Mouse (Mus musculus): ENCODE results near the gene Mertk. TPM values are rescaled to one million over a fixed set of nuclear protein-coding genes. Genes with fewer than 3 reads are reported as not detected.
A peak's percentile ranks its signal among the peaks of the same experiment; 100 is the strongest.

The Mertk gene
- polyA plus RNA-seq, 1 experiment from 2014 or later: 4.6 TPM

GRCm38 (mm10) chr2:128747433-128748028 is 48.8 kb downstream of the Mertk start:
- Histone ChIP-seq H3K4me1 (no peaks in the 10 kb centered on the region), H3K4me2 (replicated peaks) (no peak overlapping the region), H3K27ac (replicated peaks) (no peak overlapping the region), H3K36me3 (no peaks in the 10 kb centered on the region), H3K9ac (replicated peaks) (no peak overlapping the region), H3K4me3 (no peak overlapping the region), H3K27me3 (no peaks in the 10 kb centered on the region), H3K9me3 (no peaks in the 10 kb centered on the region)
- WGBS: 76% methylated on average over 8 of the region's 8 CpGs
- ATAC-seq (ENCODE audit: low FRiP score, low read depth): no peak

GRCm38 (mm10) chr2:128748171-128748570 is 49.4 kb downstream of the Mertk start:
- ATAC-seq (ENCODE audit: low FRiP score, low read depth): no peak
- Histone ChIP-seq H3K27me3 (no peaks in the 10 kb centered on the region), H3K9me3 (no peaks in the 10 kb centered on the region), H3K4me1 (no peaks in the 10 kb centered on the region), H3K4me3 (no peak overlapping the region), H3K4me2 (replicated peaks) (no peak overlapping the region), H3K27ac (replicated peaks) (no peak overlapping the region), H3K36me3 (no peaks in the 10 kb centered on the region), H3K9ac (replicated peaks) (no peak overlapping the region)
- WGBS: 65% methylated on average over 6 of the region's 6 CpGs

- WGBS: 89% methylated on average over 6 of the region's 6 CpGs
- Histone ChIP-seq H3K27ac (replicated peaks) (no peak overlapping the region), H3K27me3 (no peaks in the 10 kb centered on the region), H3K9me3 (no peaks in the 10 kb centered on the region), H3K4me2 (replicated peaks) (no peak overlapping the region), H3K4me3 (no peak overlapping the region), H3K36me3 (no peaks in the 10 kb centered on the region), H3K4me1 (no peaks in the 10 kb centered on the region), H3K9ac (replicated peaks) (no peak overlapping the region)
- no peak for ATAC-seq (ENCODE audit: low FRiP score, low read depth)
Measured at GRCm38 (mm10) chr2:128751030-128751429, 52.3 kb downstream of the Mertk start.

DNA sequence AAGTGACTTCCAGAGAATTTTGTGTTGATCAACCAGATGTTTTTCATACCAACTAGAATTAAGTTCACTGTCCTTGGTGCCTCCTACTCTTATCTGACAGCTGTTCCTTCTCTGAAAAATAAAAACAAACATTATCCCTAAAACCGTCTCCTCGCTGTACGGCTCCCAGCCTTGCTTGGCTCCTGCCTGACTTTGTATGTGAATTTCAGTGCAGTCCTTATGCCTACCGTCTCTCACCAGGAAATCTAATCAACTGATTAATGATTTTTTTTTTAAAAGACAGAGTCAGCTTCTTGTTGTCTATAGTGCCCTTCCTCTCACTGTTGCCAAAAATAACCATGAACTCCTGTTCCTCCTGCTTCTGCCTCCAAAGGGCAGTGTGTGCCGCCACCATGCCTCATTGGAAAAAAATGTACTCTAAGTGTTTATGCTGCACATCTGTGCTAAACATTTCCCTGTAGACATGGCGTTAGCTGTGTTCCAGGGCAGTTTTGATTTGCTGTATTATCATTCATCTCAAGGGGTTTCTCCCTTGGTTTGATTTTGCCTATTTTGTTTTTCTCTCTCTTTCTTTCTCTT is 54.6 kb downstream of the Mertk start:
- Histone ChIP-seq H3K4me2 (replicated peaks) (no peak overlapping the region), H3K4me3 (no peak overlapping the region), H3K27me3 (no peaks in the 10 kb centered on the region), H3K36me3 (no peaks in the 10 kb centered on the region), H3K4me1 (no peaks in the 10 kb centered on the region), H3K9ac (replicated peaks) (no peak overlapping the region), H3K27ac (replicated peaks) (no peak overlapping the region), H3K9me3 (no peaks in the 10 kb centered on the region)
- 78% methylated on average over 6 of the region's 6 CpGs for WGBS
- ATAC-seq (ENCODE audit: low FRiP score, low read depth): no peak

DNA sequence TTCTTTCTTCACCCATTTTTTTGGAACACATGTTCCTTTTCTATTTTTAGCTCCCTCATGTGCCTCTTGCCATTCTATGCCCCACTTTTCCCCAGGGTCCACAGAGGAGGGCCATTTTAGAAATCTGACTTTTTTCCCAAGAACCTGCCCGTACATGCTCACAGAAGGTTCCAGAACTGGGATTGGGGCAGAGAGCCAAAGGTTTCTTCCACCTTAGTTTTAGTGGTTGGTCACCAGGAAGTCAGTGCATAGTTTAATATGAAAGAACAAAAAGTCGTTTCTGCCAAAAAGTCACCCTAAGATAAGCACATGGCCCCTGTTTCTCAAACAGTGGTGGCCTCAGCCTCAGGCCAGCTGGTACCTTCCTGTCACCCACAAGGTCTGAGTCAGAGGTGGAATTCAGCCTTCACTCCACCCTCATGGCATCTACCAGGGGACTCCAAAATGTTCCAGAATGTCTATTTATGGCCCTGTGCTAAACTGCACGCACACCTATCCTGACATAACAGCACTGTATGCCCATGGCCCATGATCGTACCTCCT is 56.5 kb downstream of the Mertk start:
- WGBS: 89% methylated on average over 4 of the region's 4 CpGs
- ATAC-seq (ENCODE audit: low FRiP score, low read depth): no peak
- H3K4me3 ChIP-seq: no peak overlapping the region
- no peaks in the 10 kb centered on the region for H3K27me3 ChIP-seq
- H3K9ac ChIP-seq (replicated peaks): no peak overlapping the region
- peaks cover 4% of the 10 kb centered on the region for H3K4me1 ChIP-seq
- H3K27ac ChIP-seq (replicated peaks): no peak overlapping the region
- H3K4me2 ChIP-seq (replicated peaks): no peak overlapping the region
- H3K36me3 ChIP-seq: no peaks in the 10 kb centered on the region
- no peaks in the 10 kb centered on the region for H3K9me3 ChIP-seq

GRCm38 (mm10) chr2:128758724-128759340 is 60.1 kb downstream of the Mertk start:
- H3K9ac ChIP-seq (replicated peaks): no peak overlapping the region
- H3K4me3 ChIP-seq: no peak overlapping the region
- H3K27me3 ChIP-seq: no peaks in the 10 kb centered on the region
- no peaks in the 10 kb centered on the region for H3K36me3 ChIP-seq
- H3K4me2 ChIP-seq (replicated peaks): 0 out of 2 replicates have a peak overlapping the region, but pooled peaks have one; percentile 15
- H3K27ac ChIP-seq (replicated peaks): no peak overlapping the region
- H3K9me3 ChIP-seq: no peaks in the 10 kb centered on the region
- peaks cover 4% of the 10 kb centered on the region for H3K4me1 ChIP-seq
- no peak for ATAC-seq (ENCODE audit: low FRiP score, low read depth)
- WGBS: 47% methylated on average over 10 of the region's 10 CpGs

GRCm38 (mm10) chr2:128762008-128762407 is 63.3 kb downstream of the Mertk start:
- WGBS: 90% methylated on average over 9 of the region's 9 CpGs
- H3K27ac ChIP-seq (replicated peaks): no peak overlapping the region
- no peaks in the 10 kb centered on the region for H3K9me3 ChIP-seq

GRCm38 (mm10) chr2:128765787-128766186 is 67.0 kb downstream of the Mertk start:
- WGBS: 100% methylated on average over 1 of the region's 1 CpGs
- H3K9ac ChIP-seq (replicated peaks): no peak overlapping the region
- H3K4me1 ChIP-seq: no peaks in the 10 kb centered on the region
- H3K4me3 ChIP-seq: no peak overlapping the region
- ATAC-seq (ENCODE audit: low FRiP score, low read depth): no peak
- H3K9me3 ChIP-seq: no peaks in the 10 kb centered on the region
- H3K4me2 ChIP-seq (replicated peaks): no peak overlapping the region
- no peaks in the 10 kb centered on the region for H3K27me3 ChIP-seq
- H3K36me3 ChIP-seq: no peaks in the 10 kb centered on the region
- H3K27ac ChIP-seq (replicated peaks): no peak overlapping the region

More at GRCm38 (mm10) chr2:128762008-128762407, 63.3 kb downstream of the Mertk start:
- Histone ChIP-seq H3K36me3 (no peaks in the 10 kb centered on the region), H3K27me3 (no peaks in the 10 kb centered on the region), H3K4me2 (replicated peaks) (no peak overlapping the region), H3K4me3 (no peak overlapping the region), H3K4me1 (peaks cover 4% of the 10 kb centered on the region), H3K9ac (replicated peaks) (no peak overlapping the region)
- ATAC-seq (ENCODE audit: low FRiP score, low read depth): no peak

DNA sequence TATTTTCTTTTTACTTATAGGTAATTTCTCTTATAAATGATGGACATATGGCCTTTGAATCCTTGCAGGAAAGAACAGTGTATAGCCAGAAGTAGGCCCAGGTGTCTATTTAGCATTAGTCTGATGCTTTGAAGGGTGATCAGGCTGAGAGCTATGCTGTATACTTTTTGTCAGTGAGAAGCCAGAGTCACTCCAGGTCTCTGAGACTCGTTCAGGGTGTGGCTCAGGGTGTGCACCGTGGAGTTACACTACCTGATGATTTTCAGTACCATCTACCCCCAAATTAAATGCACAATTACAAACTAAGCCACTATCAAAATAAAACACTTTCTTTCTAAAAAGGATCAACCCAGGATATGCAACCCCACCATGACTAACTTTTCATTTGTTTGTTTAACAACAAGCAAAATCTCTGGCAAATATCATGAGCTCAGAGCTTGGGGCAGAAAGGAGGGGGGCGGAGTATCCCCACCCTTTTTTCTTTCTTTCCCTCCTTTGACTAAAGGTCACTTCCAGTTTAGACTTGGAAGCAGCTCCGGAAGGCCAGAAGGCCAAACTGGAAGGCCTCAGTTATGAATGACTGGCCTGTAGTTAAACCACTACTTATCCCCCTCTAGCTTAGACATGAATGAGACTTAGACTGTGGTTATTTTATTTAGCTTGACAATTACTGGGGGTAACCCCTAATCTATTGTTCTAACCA is 69.9 kb downstream of the Mertk start:
- Histone ChIP-seq H3K27ac (replicated peaks) (no peak overlapping the region), H3K9me3 (no peaks in the 10 kb centered on the region), H3K4me2 (replicated peaks) (no peak overlapping the region), H3K4me3 (no peak overlapping the region), H3K4me1 (no peaks in the 10 kb centered on the region), H3K27me3 (no peaks in the 10 kb centered on the region), H3K36me3 (no peaks in the 10 kb centered on the region), H3K9ac (replicated peaks) (no peak overlapping the region)
- 82% methylated on average over 4 of the region's 4 CpGs for WGBS
- ATAC-seq (ENCODE audit: low FRiP score, low read depth): no peak

- Histone ChIP-seq H3K4me1 (no peaks in the 10 kb centered on the region), H3K36me3 (no peaks in the 10 kb centered on the region), H3K27me3 (no peaks in the 10 kb centered on the region), H3K27ac (replicated peaks) (no peak overlapping the region), H3K4me2 (replicated peaks) (no peak overlapping the region), H3K9ac (replicated peaks) (no peak overlapping the region), H3K9me3 (no peaks in the 10 kb centered on the region), H3K4me3 (no peak overlapping the region)
- ATAC-seq (ENCODE audit: low FRiP score, low read depth): no peak
- WGBS: 91% methylated on average over 6 of the region's 6 CpGs
Measured at GRCm38 (mm10) chr2:128770557-128770956, 71.8 kb downstream of the Mertk start.

GRCm38 (mm10) chr2:128771048-128771447 is 72.3 kb downstream of the Mertk start:
- H3K4me3 ChIP-seq: no peak overlapping the region
- no peak overlapping the region for H3K4me2 ChIP-seq (replicated peaks)
- no peaks in the 10 kb centered on the region for H3K9me3 ChIP-seq
- H3K4me1 ChIP-seq: no peaks in the 10 kb centered on the region
- no peak overlapping the region for H3K27ac ChIP-seq (replicated peaks)
- ATAC-seq (ENCODE audit: low FRiP score, low read depth): no peak
- no peaks in the 10 kb centered on the region for H3K36me3 ChIP-seq
- H3K9ac ChIP-seq (replicated peaks): no peak overlapping the region
- WGBS: 88% methylated on average over 4 of the region's 4 CpGs
- no peaks in the 10 kb centered on the region for H3K27me3 ChIP-seq

DNA sequence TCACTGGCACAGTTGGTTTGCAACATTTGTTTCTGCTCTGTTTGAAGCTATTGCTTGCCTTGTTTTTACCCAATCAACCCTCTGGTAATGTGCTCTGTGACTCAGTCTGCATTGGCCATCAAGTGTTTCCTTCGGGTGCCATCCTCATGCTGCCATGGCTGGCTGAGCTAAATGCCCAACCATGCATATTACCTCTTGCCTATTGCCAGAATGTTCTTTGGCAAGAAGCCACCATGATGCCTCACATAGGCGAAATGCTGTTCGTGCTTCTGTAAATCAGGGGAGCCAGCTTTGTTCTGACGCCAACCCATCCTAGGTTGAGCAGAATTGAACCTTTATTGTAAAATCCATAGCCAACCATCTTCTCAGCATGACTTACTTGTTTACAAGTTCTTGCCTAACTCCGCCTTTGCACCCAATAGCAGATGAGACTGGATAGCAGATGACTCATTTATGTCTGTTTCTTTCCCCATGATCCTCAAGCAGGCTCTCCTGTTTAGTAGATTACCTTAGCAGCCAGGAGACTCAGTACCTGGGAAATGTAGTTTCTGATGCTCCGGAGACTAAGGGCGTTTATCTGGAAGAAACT is 73.1 kb downstream of the Mertk start:
- ATAC-seq (ENCODE audit: low FRiP score, low read depth): no peak
- no peak overlapping the region for H3K4me3 ChIP-seq
- H3K4me2 ChIP-seq (replicated peaks): no peak overlapping the region
- no peak overlapping the region for H3K27ac ChIP-seq (replicated peaks)
- H3K9me3 ChIP-seq: no peaks in the 10 kb centered on the region
- no peaks in the 10 kb centered on the region for H3K4me1 ChIP-seq
- no peaks in the 10 kb centered on the region for H3K36me3 ChIP-seq
- H3K9ac ChIP-seq (replicated peaks): no peak overlapping the region
- H3K27me3 ChIP-seq: no peaks in the 10 kb centered on the region
- 90% methylated on average over 7 of the region's 7 CpGs for WGBS

Measured in midbrain, embryonic 12.5 days (tissue).